Mouse (Mus musculus) limb, embryonic 12.5 days (tissue): ENCODE measurements around the gene Pard6a. TPM values are rescaled to one million over a fixed set of nuclear protein-coding genes. Genes with fewer than 3 reads are reported as not detected.

Experiments used
- ATAC-seq: fragments of 200-750 bp; cut with Nextera tagmentation; 2 replicates; pipeline ENCODE4 v1.8.0; 2017; ENCODE audit warnings: low read depth, moderate TSS enrichment; ENCODE audit not compliant: insufficient number of reproducible peaks, insufficient read depth, low FRiP score, low TSS enrichment
- H3K27ac ChIP-seq: fragments of 300-500 bp; sonication (generic); 2 replicates; pipeline ENCODE4 v1.5.1; 2016; ENCODE audit warnings: mild to moderate bottlenecking, moderate library complexity
- H3K27me3 ChIP-seq: fragments of 300-500 bp; sonication (generic); 2 replicates; pipeline ENCODE4 v1.6.1; 2016; ENCODE audit warnings: mild to moderate bottlenecking, moderate library complexity
- H3K36me3 ChIP-seq: fragments of 300-500 bp; sonication (generic); 2 replicates; pipeline ENCODE4 v1.6.1; 2016; ENCODE audit warnings: mild to moderate bottlenecking, moderate library complexity
- H3K4me1 ChIP-seq: fragments of 300-500 bp; sonication (generic); replicated peaks from 2 replicates; pipeline ENCODE4 v1.6.1; 2016
- H3K4me2 ChIP-seq: fragments of 300-500 bp; sonication (generic); 2 replicates; pipeline ENCODE4 v1.6.1; 2016; ENCODE audit warnings: mild to moderate bottlenecking, moderate library complexity
- H3K4me3 ChIP-seq: fragments of 300-500 bp; sonication (generic); replicated peaks from 2 replicates; pipeline ENCODE4 v1.5.1; 2016; ENCODE audit warnings: mild to moderate bottlenecking
- H3K9ac ChIP-seq: fragments of 300-500 bp; sonication (generic); replicated peaks from 2 replicates; pipeline ENCODE4 v1.6.1; 2016; ENCODE audit warnings: mild to moderate bottlenecking, moderate library complexity
- H3K9me3 ChIP-seq: fragments of 300-500 bp; sonication (generic); 2 replicates; pipeline ENCODE4 v1.6.1; 2016; ENCODE audit warnings: mild to moderate bottlenecking, moderate library complexity
- WGBS: fragments of 180-500 bp; shearing (Covaris S2); methylation state at CpG from one replicate; pipeline ENCODE4 v1.1.7; 2016; 5-methylcytosine and 5-hydroxymethylcytosine counted together
- polyA plus RNA-seq: library from polyadenylated mRNA; unstranded; fragments of >200 nt; fragmentation: Nextera tagmentation; extraction: Ambion mirVana; gene quantifications from 2 replicates; pipeline ENCODE4 v1.2.1, GENCODE M21; 2016

Gene Pard6a
- polyA plus RNA-seq, 1 experiment from 2014 or later = 14.6 TPM

- no peak overlapping the region for H3K4me2 ChIP-seq
- 0 out of 2 replicates have a peak, but pooled peaks cover 6% of the 10 kb centered on the region for H3K9me3 ChIP-seq
- no peak overlapping the region for H3K4me3 ChIP-seq
- 85% methylated on average over 9 of the region's 9 CpGs for WGBS
- ATAC-seq = no peak
- H3K9ac ChIP-seq = no peak overlapping the region
- no peak overlapping the region for H3K27ac ChIP-seq
- peaks cover 23% of the 10 kb centered on the region for H3K4me1 ChIP-seq
- H3K27me3 ChIP-seq = peaks cover 29% of the 10 kb centered on the region
- H3K36me3 ChIP-seq = no peaks in the 10 kb centered on the region
Measured at GRCm38 (mm10) chr8:105689983-105690360, 11.0 kb upstream of the Pard6a start.

- H3K4me3 ChIP-seq = no peak overlapping the region
- H3K27ac ChIP-seq = no peak overlapping the region
- WGBS = 78% methylated on average over 14 of the region's 14 CpGs
- H3K4me2 ChIP-seq = no peak overlapping the region
- no peaks in the 10 kb centered on the region for H3K36me3 ChIP-seq
- ATAC-seq = no peak
- peaks cover 36% of the 10 kb centered on the region for H3K27me3 ChIP-seq
- H3K9me3 ChIP-seq = 0 out of 2 replicates have a peak, but pooled peaks cover 6% of the 10 kb centered on the region
- peaks cover 18% of the 10 kb centered on the region for H3K4me1 ChIP-seq
- H3K9ac ChIP-seq = no peak overlapping the region
Measured at GRCm38 (mm10) chr8:105690978-105691377, 10.0 kb upstream of the Pard6a start.

- Histone ChIP-seq H3K36me3 (peaks cover 11% of the 10 kb centered on the region), H3K9ac (no peak overlapping the region), H3K27ac (no peak overlapping the region), H3K27me3 (peaks cover 36% of the 10 kb centered on the region), H3K9me3 (0 out of 2 replicates have a peak, but pooled peaks cover 6% of the 10 kb centered on the region), H3K4me2 (no peak overlapping the region), H3K4me3 (no peak overlapping the region), H3K4me1 (peaks cover 14% of the 10 kb centered on the region)
- 93% methylated on average over 11 of the region's 11 CpGs for WGBS
- ATAC-seq = no peak
Measured at GRCm38 (mm10) chr8:105692449-105693182, 8.3 kb upstream of the Pard6a start.

- Histone ChIP-seq H3K9me3 (0 out of 2 replicates have a peak, but pooled peaks cover 6% of the 10 kb centered on the region), H3K27ac (no peak overlapping the region), H3K4me2 (peak overlapping the region; percentile 94), H3K9ac (0 out of 2 replicates have a peak overlapping the region, but pooled peaks have one; percentile 27), H3K27me3 (peaks cover 36% of the 10 kb centered on the region), H3K36me3 (peaks cover 22% of the 10 kb centered on the region), H3K4me1 (peaks cover 14% of the 10 kb centered on the region), H3K4me3 (peak overlapping the region; percentile 49)
- no peak for ATAC-seq
- 4% methylated on average over 30 of the region's 30 CpGs for WGBS
Measured at GRCm38 (mm10) chr8:105693648-105694047, 7.3 kb upstream of the Pard6a start.

DNA sequence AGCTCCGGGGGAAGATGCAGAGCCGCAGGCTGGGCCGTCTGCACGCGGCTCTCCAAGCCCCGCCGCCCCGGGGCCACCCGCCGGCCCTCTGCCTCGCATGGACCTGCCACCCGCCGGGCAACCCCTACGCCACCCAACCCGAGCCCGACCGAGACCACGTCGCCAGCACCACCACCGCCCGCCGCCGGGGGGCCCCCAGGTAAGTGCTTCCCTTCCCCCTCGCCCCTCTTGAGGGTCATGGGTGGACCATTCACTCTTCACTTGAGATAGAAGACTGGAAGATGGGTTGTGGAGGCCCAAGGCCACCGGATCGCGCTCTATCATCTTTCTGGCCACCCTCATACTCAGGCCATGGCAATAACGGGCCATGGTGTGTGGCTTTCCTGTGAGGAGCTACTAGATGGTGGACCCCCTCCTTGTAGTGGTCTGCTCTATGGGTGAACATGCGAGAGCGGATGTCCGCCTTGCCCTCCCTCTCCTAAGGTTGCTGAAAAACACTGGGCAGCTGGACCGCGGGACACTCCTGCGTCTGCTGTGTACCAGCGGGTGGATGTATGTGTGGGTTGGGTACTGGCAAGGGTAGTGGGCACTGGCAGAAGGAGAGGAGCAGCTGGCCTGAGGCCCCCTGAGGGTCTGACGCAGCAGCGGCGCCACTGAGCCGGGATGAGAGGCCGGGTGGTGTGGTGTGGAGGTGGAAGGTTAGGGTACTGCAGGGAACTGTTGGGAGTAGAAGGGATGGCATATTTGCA, 6.7 kb upstream of the Pard6a start:
- Histone ChIP-seq H3K27ac (no peak overlapping the region), H3K4me2 (peak overlapping the region; percentile 94), H3K9ac (0 out of 2 replicates have a peak overlapping the region, but pooled peaks have one; percentile 27), H3K4me1 (peaks cover 14% of the 10 kb centered on the region), H3K4me3 (peak overlapping the region; percentile 49), H3K9me3 (0 out of 2 replicates have a peak, but pooled peaks cover 6% of the 10 kb centered on the region), H3K27me3 (peaks cover 33% of the 10 kb centered on the region), H3K36me3 (peaks cover 24% of the 10 kb centered on the region)
- 0 out of 2 replicates have a peak, but pooled peaks have one; percentile 19 for ATAC-seq
- 8% methylated on average over 40 of the region's 40 CpGs for WGBS

DNA sequence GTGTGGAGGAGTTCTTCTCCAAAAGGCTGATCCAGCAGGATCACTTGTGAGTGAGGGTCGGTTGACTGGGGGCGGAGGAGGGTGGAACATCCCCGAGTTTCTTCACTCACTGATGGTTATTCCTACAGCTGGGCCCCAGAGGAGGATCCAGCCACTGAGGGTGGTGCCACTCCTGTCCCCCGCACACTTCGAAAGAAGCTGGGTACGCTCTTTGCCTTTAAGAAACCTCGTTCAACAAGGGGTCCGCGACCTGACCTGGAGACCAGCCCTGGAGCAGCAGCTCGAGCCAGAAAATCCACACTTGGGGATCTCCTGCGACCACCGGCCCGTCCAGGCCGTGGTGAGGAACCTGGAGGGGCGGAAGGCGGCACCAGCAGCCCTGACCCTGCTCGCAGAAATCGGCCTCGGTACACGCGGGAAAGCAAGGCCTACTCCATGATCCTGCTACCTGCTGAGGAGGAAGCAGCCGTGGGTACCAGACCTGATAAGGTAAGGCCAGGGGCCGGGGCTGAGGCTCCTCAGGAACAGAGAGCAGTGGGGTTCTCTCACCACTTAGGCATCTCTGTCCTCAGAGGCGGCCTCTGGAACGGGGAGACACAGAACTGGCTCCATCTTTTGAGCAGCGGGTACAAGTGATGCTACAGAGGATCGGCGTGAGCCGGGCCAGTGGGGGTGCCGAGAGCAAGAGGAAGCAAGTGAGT, 5.7 kb upstream of the Pard6a start:
- H3K4me3 ChIP-seq = no peak overlapping the region
- H3K9ac ChIP-seq = no peak overlapping the region
- WGBS = 79% methylated on average over 30 of the region's 30 CpGs

GRCm38 (mm10) chr8:105697196-105697780, 3.7 kb upstream of the Pard6a start:
- 86% methylated on average over 17 of the region's 17 CpGs for WGBS
- no peak overlapping the region for H3K27ac ChIP-seq
- no peak overlapping the region for H3K4me3 ChIP-seq
- H3K9me3 ChIP-seq = 0 out of 2 replicates have a peak, but pooled peaks cover 6% of the 10 kb centered on the region
- H3K4me2 ChIP-seq = no peak overlapping the region
- H3K9ac ChIP-seq = no peak overlapping the region
- peaks cover 24% of the 10 kb centered on the region for H3K36me3 ChIP-seq
- H3K4me1 ChIP-seq = peaks cover 34% of the 10 kb centered on the region
- no peak for ATAC-seq
- peaks cover 25% of the 10 kb centered on the region for H3K27me3 ChIP-seq

More for the DNA sequence above, 5.7 kb upstream of the Pard6a start:
- H3K27ac ChIP-seq = no peak overlapping the region
- H3K4me2 ChIP-seq = no peak overlapping the region
- 0 out of 2 replicates have a peak, but pooled peaks cover 6% of the 10 kb centered on the region for H3K9me3 ChIP-seq
- H3K27me3 ChIP-seq = peaks cover 25% of the 10 kb centered on the region
- peaks cover 24% of the 10 kb centered on the region for H3K4me1 ChIP-seq
- peaks cover 24% of the 10 kb centered on the region for H3K36me3 ChIP-seq
- ATAC-seq = no peak

- no peak overlapping the region for H3K27ac ChIP-seq
- H3K9me3 ChIP-seq = no peaks in the 10 kb centered on the region
- peaks cover 31% of the 10 kb centered on the region for H3K4me1 ChIP-seq
- no peak overlapping the region for H3K4me2 ChIP-seq
- H3K36me3 ChIP-seq = peaks cover 37% of the 10 kb centered on the region
- peaks cover 20% of the 10 kb centered on the region for H3K27me3 ChIP-seq
- no peak for ATAC-seq
- 85% methylated on average over 5 of the region's 5 CpGs for WGBS
- H3K4me3 ChIP-seq = no peak overlapping the region
- no peak overlapping the region for H3K9ac ChIP-seq
Measured at GRCm38 (mm10) chr8:105698734-105699133, 2.2 kb upstream of the Pard6a start.

- H3K36me3 ChIP-seq = peaks cover 46% of the 10 kb centered on the region
- no peak overlapping the region for H3K27ac ChIP-seq
- H3K9ac ChIP-seq = peak overlapping the region; percentile 73
- H3K4me1 ChIP-seq = peaks cover 22% of the 10 kb centered on the region
- H3K4me3 ChIP-seq = peak overlapping the region; percentile 67
- H3K9me3 ChIP-seq = no peaks in the 10 kb centered on the region
- WGBS = 86% methylated on average over 11 of the region's 11 CpGs
- ATAC-seq = no peak
- H3K4me2 ChIP-seq = peak overlapping the region; percentile 96
- H3K27me3 ChIP-seq = peaks cover 10% of the 10 kb centered on the region
Measured at GRCm38 (mm10) chr8:105699488-105700215, 1.3 kb upstream of the Pard6a start.

GRCm38 (mm10) chr8:105700566-105700965, 382 bp upstream of the Pard6a start:
- Histone ChIP-seq H3K4me2 (peak overlapping the region; percentile 96), H3K9me3 (no peaks in the 10 kb centered on the region), H3K4me3 (peak overlapping the region; percentile 67), H3K9ac (peak overlapping the region; percentile 73), H3K27ac (peak overlapping the region; percentile 45; the same call in 1 of the 2 replicates), H3K36me3 (peaks cover 46% of the 10 kb centered on the region), H3K4me1 (peaks cover 22% of the 10 kb centered on the region), H3K27me3 (peaks cover 1% of the 10 kb centered on the region)
- WGBS = 0% methylated on average over 21 of the region's 21 CpGs
- peak; percentile 39; the same call in 1 of the 2 replicates for ATAC-seq
